Mouse (Mus musculus) A20 (cell line): ENCODE measurements at regions not wholly inside any gene's neighbourhood (a gene's known extent, or its start where the extent isn't known, plus 50 kb on each side); places are given as distances from the start of the nearest gene placed in this dataset.
"Not testable (repeated sequence)": the region's sequence is repeated elsewhere in the genome, so short reads cannot be mapped to it uniquely, and the experiment has no call there.

Experiments
- DNase-seq: peaks from one replicate; pipeline ENCODE4 v3.0.0-alpha.2; 2011; ENCODE audit warnings: low read depth, low spot score

DNA sequence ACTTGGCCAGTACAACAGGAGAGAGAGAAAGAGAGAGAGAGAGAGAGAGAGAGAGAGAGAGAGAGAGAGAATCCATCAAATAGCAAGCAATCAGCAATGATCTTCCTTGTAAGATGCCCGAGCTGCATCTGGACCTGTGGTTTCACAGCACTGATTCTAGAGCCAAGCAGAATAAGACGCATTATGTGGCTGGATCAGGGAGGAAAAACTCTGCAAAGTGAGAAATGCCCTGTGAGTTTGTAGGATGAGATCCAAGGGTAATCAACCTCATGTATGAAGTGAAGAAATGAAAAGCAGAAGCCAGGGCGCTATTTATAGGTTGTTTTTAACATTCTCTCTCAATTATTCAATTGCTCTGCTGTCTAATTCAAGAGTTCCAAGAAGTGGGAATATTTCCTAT lies 339.3 kb upstream of the Maf start:
- DNase-seq = no peak

DNA sequence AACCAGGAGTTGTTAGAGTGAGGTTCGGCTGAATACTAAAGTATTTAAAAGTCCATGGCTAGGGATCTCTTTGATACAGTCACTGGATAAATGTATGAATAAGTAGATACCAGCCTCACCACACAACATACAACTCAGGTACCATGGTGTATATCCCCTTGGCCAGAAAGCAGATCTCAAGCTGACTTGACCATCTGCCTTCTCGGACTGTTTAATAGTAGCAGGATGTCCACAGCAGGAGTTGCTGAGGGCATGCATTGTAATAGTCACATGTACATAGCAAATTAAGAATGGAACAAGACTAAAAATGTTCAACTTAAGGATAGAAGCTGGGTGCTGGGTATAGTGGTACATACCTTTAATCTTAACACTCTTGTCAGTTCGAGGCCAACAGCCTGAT lies 337.9 kb upstream of the Maf start:
- no peak for DNase-seq

DNA sequence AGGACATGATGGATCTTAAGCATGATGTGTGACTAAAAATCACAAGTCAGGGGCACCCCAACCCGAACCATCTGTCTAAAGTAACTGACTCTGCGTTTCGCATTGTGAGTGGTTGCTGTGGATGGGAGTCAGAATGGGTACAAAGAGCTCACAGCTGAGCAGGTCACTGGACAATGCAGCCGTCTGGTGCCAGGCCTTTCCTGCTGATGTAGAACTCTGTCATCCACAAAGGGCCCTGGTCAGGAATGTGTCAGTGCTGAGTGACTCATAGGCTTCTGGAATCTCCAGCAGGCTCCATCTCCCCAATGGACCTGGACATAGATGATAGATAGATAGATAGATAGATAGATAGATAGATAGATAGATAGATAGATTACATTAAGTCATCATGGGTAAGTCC lies 335.8 kb upstream of the Maf start:
- DNase-seq = no peak

DNA sequence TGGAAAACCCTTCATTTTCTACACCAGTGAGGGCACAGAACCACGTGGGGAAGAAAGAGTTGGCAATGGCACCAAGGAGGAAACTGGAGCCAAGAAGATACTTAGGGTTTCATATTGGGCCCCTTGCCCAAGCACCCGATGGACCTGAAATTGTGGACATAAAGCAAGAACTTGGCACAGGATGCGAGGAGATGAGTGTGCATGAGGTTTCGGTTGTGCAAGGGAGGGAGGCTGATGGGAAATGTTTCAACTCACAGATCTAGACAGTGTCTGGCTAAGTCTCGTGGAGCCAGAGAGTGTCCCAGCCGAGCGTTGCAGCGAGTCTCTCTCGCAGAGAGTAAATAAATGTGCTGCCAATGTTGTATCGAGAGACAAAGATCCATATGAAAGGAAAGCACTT lies 323.4 kb upstream of the Maf start:
- DNase-seq = no peak

DNA sequence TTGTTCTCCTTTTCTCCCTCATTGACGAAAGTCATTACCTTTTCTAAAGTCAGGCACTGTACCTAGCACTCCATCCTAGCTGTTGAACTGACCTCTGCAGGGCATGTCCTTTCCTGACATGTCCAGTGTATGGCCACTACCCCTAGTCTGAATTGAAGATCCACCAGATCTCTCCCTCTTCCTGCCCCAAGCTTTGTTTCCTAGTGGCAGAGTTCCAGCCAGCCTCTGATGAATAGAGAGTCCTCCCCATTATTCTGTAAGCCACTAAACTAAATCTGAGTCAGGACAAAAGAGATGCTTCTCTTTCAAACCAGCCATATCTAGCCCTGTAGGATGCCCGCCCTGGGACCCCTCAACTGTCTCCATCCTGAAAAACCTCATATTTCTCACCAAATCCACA lies 317.7 kb upstream of the Maf start:
- DNase-seq = no peak

DNA sequence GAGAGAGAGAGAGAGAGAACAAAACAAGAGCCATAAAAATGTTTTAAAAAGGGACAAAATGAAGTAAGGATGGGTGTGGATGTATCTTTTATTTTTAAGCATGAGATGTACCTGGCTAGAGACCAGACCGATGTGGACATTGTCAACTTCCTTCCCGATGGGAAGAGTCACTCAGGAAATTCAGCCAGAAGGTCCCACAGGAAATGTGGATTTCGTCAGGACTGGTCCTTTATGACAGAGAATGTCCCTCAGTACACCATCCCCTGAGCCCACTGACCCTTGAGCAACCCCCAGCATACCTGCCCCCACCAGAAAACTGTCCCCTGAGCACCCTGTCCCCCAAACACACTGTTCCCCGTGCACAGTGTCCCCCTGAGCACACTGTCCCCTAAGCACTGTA lies 317.2 kb upstream of the Maf start:
- DNase-seq = no peak

DNA sequence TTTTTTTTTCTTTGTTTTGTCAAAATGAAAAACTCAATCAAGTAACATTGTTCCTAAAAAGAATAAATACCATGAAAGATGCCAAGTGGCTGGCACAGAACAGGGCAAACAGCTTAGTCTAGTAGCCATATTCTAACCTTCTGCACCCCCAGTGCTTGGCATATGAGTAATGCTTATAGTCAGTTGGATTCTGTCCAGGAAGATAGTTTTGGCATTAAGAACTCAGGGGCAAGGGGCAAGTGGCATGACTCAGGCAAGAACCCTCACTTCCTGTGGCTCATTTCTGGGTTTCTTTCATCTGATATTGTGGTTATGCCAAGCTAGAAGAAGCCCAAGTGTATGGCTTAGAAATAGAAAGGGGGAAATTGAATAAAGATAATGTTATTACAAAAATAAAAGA lies 314.1 kb upstream of the Maf start:
- no peak for DNase-seq

DNA sequence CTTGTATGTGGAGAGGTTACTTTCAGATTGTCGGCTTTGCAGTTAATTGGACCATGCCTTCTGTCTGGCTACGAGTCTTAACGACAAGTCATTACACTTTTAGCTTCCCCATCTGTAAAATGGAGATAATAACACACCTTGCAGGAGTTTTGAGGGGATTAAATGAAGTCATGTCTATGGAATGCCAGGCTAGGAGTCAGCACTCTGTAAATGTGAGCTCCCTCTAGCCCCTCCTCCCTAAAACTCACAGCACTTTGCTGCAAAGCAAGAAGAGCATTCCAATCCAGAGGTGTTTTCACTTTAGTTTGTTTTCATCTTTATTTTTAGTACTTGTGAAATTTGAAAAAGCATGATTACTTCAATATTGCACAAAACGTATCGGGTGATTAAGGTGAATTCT lies 287.7 kb upstream of the Maf start:
- DNase-seq = no peak

DNA sequence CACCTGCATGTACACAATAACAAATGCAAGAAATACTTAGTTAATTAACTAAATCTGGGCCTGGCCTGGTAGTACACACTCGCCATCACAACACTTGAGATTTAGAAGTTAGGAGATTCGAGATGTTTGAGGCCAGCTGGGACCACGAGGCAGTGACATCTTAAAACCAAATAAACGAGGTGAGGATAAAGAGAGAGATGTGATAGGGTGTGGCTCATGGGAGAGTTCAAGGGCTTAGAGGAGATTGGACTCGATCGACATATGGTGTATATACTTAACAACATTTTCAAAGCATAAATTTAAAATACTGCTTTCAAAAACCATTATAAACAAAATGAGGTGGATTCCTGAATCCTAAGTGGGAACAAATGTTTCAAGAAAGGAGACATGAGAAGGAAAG lies 284.4 kb upstream of the Maf start:
- DNase-seq = no peak

DNA sequence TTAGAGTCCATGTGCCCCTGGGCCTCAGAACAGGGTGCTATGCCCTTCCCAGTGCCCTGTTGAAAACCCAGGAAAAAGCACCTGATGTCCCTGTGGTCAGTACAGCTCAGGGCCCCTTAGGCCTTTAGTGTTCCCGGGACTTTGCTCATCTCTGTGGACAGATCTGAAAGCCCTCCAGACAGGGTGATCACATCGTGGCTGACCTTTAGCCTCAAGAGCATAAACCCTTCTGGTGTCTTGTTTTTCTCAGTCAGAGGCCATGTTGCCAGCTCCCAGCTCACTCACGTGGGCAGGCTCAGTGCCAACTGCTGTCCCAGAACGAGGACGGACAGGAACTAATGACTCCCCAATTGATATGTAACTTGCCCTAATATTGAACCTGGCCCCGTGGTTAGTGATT lies 275.8 kb upstream of the Maf start:
- DNase-seq = no peak

DNA sequence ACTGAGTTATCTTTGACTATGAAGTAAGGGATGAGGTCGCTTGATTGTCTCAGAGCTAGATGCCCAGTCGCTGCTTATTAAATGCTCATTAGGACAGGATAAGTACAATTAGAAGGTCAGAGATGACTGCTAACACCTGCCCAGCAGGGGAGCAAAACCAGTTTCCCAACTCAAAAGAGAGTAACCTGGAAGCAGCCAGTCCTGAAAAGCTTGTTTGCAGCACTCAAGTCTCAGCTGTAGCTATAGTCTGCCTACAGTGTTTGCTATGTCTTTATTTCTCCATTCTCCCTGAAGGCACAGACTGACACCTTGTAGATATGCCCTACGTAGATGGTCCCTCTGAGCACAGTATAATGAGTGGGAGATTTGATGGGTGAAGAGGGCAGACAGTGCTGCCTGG lies 274.7 kb upstream of the Maf start:
- DNase-seq = no peak

DNA sequence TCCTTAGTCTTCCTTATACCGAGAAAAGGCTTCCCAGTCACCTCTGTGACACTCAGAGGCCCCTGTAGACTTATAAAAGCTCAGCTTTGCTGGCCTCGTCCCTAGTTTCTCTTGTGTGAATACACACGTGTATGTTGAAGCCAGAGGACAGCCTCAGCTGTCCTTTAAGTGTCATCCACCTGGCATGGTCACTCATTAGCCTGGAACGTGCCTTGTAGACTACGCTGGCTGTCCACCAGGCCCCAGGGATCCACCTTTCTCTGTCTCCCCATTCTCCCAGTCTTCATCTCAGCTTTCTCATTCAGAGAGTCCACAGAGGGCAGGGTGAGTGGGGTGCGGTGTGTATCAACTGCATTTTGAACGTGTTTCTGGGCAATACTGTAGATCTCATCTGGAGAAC lies 273.8 kb upstream of the Maf start:
- DNase-seq = no peak

DNA sequence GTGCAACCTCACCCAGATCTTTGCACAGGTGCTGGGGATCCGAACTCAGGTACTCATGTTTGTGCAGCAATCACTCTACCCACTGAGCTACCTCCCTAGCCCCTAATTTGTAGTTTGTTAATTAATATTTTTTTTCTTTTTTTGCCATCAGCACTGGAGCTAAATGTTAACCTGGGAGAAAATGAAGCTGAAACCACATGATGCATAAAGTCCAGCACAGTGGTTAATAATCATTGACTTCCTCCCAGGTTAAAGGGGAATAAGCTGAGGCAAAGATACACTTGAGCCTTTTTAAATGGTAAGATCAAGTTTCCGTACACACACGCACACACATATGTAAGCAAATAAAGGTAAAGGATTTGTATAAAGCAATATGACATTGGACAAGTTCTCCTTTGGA lies 273.0 kb upstream of the Maf start:
- DNase-seq = no peak

DNA sequence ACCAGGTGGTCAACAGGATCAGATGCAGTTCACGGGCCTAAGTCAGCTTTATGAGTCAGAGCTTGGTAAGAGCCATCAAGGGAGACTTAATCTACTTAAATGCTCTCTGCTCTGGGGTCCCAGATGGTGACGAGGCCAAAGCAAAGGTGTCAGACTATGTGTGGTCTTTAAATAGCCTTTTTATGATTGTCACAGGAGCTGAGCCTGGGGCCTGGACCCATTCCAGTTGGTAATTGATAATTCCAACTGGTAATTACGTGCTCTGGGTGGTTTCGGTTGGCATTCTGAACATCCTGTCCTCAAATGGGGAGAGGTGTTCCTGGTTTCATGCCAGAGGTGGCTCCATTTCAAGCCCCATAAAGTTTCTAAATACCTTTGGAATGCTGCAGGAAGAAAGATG lies 269.6 kb upstream of the Maf start:
- no peak for DNase-seq

DNA sequence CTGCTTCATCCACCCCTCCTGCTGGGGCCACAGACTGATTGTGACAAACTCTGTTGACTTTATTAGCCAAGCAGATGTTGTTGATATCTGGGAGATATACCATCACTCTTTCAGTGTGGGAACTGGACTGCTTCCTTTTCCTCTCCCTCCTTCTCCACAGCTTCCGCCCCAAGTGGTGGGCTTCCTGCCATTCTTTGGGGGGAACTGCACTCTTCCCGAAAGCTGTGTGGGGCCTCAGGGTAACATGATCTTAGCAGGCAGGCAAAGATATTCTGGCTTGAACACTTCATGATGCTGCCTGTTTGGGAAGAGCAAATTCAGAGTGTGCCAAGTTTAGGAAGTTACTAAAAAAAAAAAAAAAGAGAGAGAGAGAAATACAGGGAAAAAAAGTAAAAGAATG lies 267.1 kb upstream of the Maf start:
- DNase-seq = no peak

DNA sequence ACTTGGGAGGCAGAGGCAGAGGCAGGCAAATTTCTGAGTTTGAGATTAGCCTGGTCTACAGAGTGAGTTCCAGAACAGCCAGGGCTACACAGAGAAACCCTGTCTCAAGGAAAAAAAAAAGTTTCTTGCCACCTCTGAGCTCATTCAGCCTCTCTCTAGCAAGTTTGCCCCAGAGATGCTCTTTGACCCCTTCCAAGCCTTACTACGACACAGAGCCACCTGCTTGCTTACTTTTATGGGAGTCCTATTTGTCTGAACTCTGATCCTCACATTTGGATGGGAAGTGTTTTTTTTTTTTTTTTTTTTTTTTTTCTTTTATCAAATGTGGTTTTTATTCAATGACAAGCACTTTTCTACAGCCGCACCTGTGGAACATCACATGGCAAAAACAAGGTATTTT lies 263.8 kb upstream of the Maf start:
- DNase-seq = not testable (repeated sequence)

DNA sequence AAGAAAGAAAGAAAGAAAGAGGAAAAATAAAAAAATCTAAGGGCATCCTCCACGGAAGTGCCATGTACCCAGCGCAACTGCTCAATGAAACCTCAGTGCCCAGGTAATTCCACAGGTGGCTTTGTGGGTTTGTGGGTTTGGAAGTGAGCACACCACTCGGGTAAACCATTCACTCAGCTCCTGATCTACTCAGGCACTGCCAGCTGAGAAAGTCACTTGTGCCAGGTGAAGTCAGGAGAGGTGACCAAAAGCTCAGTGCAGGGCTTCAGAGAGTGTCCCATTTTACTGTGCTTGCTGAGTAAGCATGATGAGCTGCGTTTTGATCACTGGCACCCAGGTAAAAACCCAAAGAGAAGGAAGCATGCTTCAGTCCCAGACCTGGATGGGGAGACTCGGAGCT lies 260.5 kb upstream of the Maf start:
- no peak for DNase-seq

DNA sequence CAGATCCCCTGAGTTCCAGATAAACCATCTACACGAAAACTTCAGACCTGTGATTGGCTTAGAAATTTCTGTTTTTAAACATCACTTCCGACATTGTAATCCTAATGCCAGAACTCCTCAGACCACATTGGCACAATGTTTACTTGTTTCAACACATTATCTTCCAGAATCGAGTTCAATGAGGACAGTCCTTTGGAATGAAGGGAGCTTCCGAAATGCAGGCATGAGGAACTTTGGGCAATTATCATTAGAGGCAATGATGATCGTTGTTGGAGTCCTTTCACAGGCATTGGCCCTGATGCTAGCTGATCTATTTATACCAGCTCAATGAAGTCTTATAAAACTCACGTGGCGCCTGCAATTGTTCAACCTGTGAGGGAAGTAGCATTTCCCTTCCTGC lies 258.4 kb upstream of the Maf start:
- no peak for DNase-seq

DNA sequence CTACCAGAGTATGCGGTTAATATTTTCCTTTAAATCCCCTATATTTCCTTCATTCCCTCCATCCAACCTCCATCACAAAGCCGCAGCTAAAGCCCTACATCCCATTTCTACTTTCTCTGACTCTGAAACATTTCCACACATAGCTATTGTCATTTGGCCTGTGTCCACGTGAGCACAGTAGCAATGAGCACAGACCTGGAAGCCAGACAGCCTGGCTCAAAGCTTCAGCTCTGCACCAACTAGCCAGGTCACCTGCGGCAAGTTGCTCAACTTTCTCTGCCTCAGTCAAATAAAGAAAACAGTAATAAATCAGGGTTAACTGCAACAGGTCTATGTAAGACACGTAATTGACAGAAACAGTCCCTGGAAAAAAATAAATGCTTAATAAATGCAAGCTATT lies 247.8 kb upstream of the Maf start:
- no peak for DNase-seq

DNA sequence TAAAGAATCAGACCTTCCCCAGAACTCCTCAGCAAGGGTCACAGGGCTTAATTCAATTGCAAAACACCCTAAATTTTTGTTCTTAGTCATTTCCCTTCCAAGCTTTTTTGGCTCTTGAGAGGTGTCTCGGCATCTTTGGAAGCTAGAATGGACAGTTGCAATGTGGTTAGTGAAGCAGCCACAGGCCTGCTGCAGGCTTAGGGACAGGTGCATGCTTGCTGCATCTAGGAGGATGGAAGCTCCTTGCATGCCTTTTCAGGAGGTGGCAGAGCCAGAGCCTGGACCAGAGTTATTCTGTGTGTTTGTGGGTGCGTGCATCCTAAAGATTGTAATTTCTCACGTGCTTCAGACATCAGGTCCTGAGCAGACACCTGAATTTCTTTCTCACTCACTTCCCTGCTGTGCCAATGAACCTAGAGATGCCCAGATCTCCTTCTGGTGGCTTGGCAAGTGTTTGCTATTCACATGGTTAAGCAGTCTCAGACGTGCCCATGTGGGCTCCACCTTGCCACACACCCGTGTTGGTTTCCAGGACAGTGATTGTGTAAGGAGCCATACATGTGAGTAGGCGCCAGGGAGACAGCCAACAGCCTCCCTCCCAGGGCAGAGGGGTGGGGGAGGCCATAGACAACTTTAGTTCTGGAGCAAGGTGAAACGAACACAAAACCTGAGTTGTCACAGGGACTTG lies 246.3 kb upstream of the Maf start:
- no peak for DNase-seq

DNA sequence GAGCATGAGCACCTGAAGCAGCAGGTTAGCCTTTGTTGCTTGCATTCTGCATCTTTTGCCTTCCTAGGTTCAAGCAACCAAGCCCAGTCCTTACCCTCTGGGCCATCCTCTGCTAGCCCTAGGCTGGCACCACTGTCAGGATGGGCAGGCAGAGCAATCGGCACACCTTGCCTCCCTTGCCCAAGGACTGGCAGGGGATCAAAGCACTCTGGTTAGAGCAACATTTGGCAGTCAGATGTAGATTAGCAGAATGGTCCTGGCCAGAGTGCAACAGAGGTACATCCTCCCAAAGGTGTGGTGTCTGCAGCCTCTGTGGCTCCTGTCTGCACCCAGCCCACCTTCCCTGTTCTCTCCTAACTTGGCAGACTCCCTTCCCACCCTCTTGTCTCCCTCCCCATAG lies 244.9 kb upstream of the Maf start:
- no peak for DNase-seq

DNA sequence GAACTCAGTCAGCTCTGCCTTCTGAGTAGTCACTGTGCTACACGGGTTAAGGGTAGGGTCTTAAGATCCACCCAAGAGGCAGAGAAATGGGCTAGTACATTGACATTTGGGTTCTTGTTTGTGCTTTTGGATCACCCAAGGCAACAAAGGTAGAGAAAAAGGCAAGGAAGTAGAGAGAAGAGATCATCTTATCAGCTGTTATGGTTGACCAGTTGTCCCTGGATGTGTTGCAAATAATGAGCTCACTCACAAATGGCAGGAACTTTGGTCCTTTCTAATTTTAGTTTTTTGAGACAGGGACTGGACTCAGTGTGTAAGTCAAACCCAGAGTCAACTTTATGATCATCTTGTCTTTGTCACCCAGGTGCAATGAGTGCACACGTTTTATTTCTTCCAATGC lies 241.3 kb upstream of the Maf start:
- DNase-seq = no peak

DNA sequence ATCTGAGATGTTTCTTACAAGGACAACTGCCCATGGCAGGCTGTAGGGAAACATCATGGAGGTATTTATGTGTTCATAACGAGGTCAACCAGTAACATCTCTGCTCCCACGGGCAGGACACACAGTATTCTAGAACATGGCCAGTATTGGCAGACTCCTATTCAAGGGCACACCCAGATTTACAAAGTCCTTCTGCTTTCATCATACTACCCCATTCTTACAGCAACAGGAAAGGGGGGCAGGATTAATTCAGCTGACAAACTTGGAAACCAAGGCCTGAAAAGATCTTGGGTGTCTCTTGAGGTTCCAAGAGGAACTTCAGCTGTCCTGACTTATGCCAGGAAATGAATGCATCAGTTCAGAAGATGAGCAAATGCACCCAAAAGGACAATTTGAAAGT lies 240.4 kb upstream of the Maf start:
- no peak for DNase-seq

DNA sequence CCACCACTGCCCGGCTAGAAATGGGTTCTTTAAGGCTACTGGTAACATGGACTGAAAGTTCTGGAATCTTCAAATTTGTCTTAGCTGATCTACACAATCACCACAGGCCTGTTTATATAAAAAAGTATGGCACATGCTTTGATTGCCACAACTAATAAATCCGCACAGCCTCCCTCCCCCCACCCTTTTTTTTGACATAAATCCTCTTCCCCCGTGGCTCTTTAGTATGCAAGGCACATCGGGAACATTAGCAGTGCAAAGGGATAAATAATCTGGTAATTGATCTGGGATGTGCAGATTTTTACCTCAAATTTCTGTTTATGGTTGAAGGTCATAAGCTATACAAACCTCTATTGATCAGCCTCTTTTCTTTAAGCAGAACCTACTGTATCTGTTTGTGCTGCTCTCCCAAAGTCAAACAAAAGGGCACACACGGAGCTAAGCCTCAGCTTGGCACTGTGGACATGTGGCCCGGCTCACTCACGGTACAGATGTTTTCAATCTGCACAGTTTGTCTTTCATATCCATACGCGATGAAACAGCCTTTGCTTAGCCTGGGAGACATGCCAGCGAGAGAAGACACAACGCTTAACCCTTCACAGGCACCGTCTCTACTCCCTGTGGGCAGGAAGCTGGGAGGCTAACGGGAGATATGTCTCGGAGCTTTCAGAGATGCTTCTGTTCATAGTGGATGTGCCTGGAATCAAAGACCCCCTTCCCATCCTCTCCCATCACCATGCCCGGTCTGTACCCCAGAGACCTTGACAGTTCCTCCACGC lies 235.3 kb upstream of the Maf start:
- DNase-seq = no peak
